Mouse (Mus musculus): ENCODE results near the gene Cptp. TPM values are rescaled to one million over a fixed set of nuclear protein-coding genes. Genes with fewer than 3 reads are reported as not detected.

The Cptp gene
- polyA plus RNA-seq, 1 experiment: 19.6 TPM

Other genes starting within 250 kb of the Cptp start
- 60.7 and 65.4 TPM in 2 replicates for gene Cdk11b, start 244.6 kb downstream of the Cptp start, polyA plus RNA-seq (2012; rRNA removed)
- not detected in 2 replicates for gene Gm10563, start 224.0 kb downstream of the Cptp start, polyA plus RNA-seq (2012; rRNA removed)
- gene Mmp23, start 216.1 kb downstream of the Cptp start, polyA plus RNA-seq (2012; rRNA removed): 4.6 TPM in 2 replicates
- 136 and 143 TPM in 2 replicates for gene Mib2, start 200.2 kb downstream of the Cptp start, polyA plus RNA-seq (2012; rRNA removed)
- 52.0 and 57.4 TPM in 2 replicates for gene Fndc10, start 175.1 kb downstream of the Cptp start, polyA plus RNA-seq (2012; rRNA removed)
- gene Ssu72, start 164.6 kb downstream of the Cptp start, polyA plus RNA-seq (2012; rRNA removed): 134 and 142 TPM in 2 replicates
- 62.9 and 63.6 TPM in 2 replicates for gene Tmem240, start 134.6 kb downstream of the Cptp start, polyA plus RNA-seq (2012; rRNA removed)
- gene Atad3a, start 108.3 kb downstream of the Cptp start, polyA plus RNA-seq (2012; rRNA removed): 88.4 and 95.8 TPM in 2 replicates
- 30.7 and 31.8 TPM in 2 replicates for gene Vwa1, start 94.7 kb downstream of the Cptp start, polyA plus RNA-seq (2012; rRNA removed)
- 24.2 and 26.8 TPM in 2 replicates for gene Tmem88b, start 83.6 kb downstream of the Cptp start, polyA plus RNA-seq (2012; rRNA removed)
- not detected in 2 replicates for gene Ankrd65, start 79.0 kb downstream of the Cptp start, polyA plus RNA-seq (2012; rRNA removed)
- gene Mrpl20, start 66.6 kb downstream of the Cptp start, polyA plus RNA-seq (2012; rRNA removed): 101 and 116 TPM in 2 replicates
- 127 and 144 TPM in 2 replicates for gene Ccnl2, start 57.0 kb downstream of the Cptp start, polyA plus RNA-seq (2012; rRNA removed)
- 126 and 131 TPM in 2 replicates for gene Aurkaip1, start 38.2 kb downstream of the Cptp start, polyA plus RNA-seq (2012; rRNA removed)
- gene Mxra8, start 29.8 kb downstream of the Cptp start, polyA plus RNA-seq (2012; rRNA removed): 19.0 and 19.3 TPM in 2 replicates
- 129 and 134 TPM in 2 replicates for gene Dvl1, start 22.0 kb downstream of the Cptp start, polyA plus RNA-seq (2012; rRNA removed)
- gene Tas1r3, start 6.1 kb downstream of the Cptp start, polyA plus RNA-seq (2012; rRNA removed): 0.36 and 0.38 TPM in 2 replicates
- gene Ints11, start 106 bp upstream of the Cptp start, polyA plus RNA-seq (2012; rRNA removed): 36.9 and 41.1 TPM in 2 replicates
- gene Pusl1, start 22.3 kb upstream of the Cptp start, polyA plus RNA-seq (2012; rRNA removed): 86.6 and 87.9 TPM in 2 replicates
- gene Acap3, start 22.4 kb upstream of the Cptp start, polyA plus RNA-seq (2012; rRNA removed): 101 and 109 TPM in 2 replicates
- 69.5 and 70.8 TPM in 2 replicates for gene Ube2j2, start 74.4 kb upstream of the Cptp start, polyA plus RNA-seq (2012; rRNA removed)
- 14.3 and 17.1 TPM in 2 replicates for gene C1qtnf12, start 92.9 kb upstream of the Cptp start, polyA plus RNA-seq (2012; rRNA removed)
- 9.7 and 10.6 TPM in 2 replicates for gene B3galt6, start 123.2 kb upstream of the Cptp start, polyA plus RNA-seq (2012; rRNA removed)
- 123 and 128 TPM in 2 replicates for gene Sdf4, start 123.4 kb upstream of the Cptp start, polyA plus RNA-seq (2012; rRNA removed)
- gene Tnfrsf4, start 144.4 kb upstream of the Cptp start, polyA plus RNA-seq (2012; rRNA removed): 3.6 and 5.9 TPM in 2 replicates
- gene Tnfrsf18, start 156.7 kb upstream of the Cptp start, polyA plus RNA-seq (2012; rRNA removed): 0.22 and 0.27 TPM in 2 replicates
- 0.04 and 0.06 TPM in 2 replicates for gene Ttll10, start 190.0 kb upstream of the Cptp start, polyA plus RNA-seq (2012; rRNA removed)
- 34.8 and 38.7 TPM in 2 replicates for gene 9430015G10Rik, start 240.5 kb upstream of the Cptp start, polyA plus RNA-seq (2012; rRNA removed)